Mouse (Mus musculus) liver, embryonic 13.5 days (tissue): Measurements from ENCODE around the gene Acot13. TPM values are rescaled to one million over a fixed set of nuclear protein-coding genes. Genes with fewer than 3 reads are reported as not detected.

Experiments
- ATAC-seq: fragments of 200-750 bp; cut with Nextera tagmentation; 2 replicates; pipeline ENCODE4 v1.8.0; 2017; ENCODE audit warnings: low read depth, mild to moderate bottlenecking, moderate number of reproducible peaks, moderate library complexity
- DNase-seq: peaks from one replicate; pipeline ENCODE4 v3.0.0; 2022
- H3K27ac ChIP-seq: fragments of 300-500 bp; sonication (generic); 2 replicates; pipeline ENCODE4 v1.5.1; 2015; ENCODE audit warnings: moderate library complexity, mild to moderate bottlenecking, inconsistent platforms
- H3K27me3 ChIP-seq: fragments of 300-500 bp; sonication (generic); 2 replicates; pipeline ENCODE4 v1.6.1; 2015; ENCODE audit warnings: mild to moderate bottlenecking, inconsistent platforms
- H3K36me3 ChIP-seq: fragments of 300-500 bp; sonication (generic); 2 replicates; pipeline ENCODE4 v1.6.1; 2015; ENCODE audit warnings: mild to moderate bottlenecking, inconsistent platforms
- H3K4me1 ChIP-seq: fragments of 300-500 bp; sonication (generic); replicated peaks from 2 replicates; pipeline ENCODE4 v1.6.1; 2015; ENCODE audit warnings: inconsistent platforms
- H3K4me2 ChIP-seq: fragments of 300-500 bp; sonication (generic); 2 replicates; pipeline ENCODE4 v1.6.1; 2015; ENCODE audit warnings: inconsistent platforms, mild to moderate bottlenecking, moderate library complexity
- H3K4me3 ChIP-seq: fragments of 300-500 bp; sonication (generic); replicated peaks from 2 replicates; pipeline ENCODE4 v1.5.1; 2015; ENCODE audit warnings: mild to moderate bottlenecking, inconsistent platforms
- H3K9ac ChIP-seq: fragments of 300-500 bp; sonication (generic); 2 replicates; pipeline ENCODE4 v1.6.1; 2015; ENCODE audit warnings: mild to moderate bottlenecking, inconsistent platforms
- H3K9me3 ChIP-seq: fragments of 300-500 bp; sonication (generic); replicated peaks from 2 replicates; pipeline ENCODE4 v1.6.1; 2016; ENCODE audit warnings: inconsistent platforms
- WGBS: fragments of 180-500 bp; shearing (Covaris S2); methylation state at CpG from one replicate; pipeline ENCODE4 v1.1.7; 2015; ENCODE audit not compliant: insufficient replicate concordance; 5-methylcytosine and 5-hydroxymethylcytosine counted together
- polyA plus RNA-seq: library from polyadenylated mRNA; unstranded; fragments of >200 nt; fragmentation: Nextera tagmentation; extraction: Ambion mirVana; gene quantifications from 2 replicates; pipeline ENCODE4 v1.2.1, GENCODE M21; 2015

Acot13 gene
- polyA plus RNA-seq = 66.4 and 68.0 TPM in 2 replicates

DNA sequence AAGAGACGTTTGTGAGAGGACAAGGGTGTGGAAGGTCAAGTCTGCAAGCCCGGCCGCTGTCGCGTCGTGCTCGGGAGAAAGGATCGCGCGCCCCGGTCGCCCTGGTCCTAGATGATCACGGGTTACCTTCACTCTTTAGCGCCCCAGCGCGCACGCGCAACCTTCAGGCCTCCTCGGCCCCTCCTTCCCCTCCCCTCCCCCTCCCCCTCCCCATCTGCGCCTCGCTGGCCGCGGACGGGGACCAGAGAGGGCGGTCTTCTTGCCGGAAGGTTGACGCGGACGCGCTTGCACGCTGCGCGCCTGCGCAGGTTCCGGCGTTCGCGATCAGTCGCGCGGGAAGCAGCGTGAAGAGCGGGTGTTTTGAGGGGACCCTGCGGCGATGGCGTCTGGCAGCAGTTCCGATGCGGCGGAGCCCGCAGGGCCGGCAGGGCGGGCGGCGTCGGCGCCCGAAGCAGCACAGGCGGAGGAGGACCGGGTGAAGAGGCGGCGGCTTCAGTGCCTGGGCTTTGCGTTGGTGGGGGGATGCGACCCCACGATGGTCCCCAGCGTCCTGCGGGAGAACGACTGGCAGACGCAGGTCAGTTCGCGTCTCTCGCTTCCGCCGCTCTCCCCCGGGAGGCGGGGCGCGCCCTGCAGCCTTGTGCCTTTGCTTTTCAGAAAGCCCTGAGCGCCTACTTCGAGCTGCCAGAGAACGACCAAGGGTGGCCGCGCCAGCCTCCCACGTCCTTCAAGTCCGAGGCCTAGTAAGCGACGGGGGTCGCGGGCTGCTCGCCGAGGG lies at the start of gene Acot13, which contains the start of gene Tdp2:
Gene Acot13 (minus strand): TSS at position 188 of the 778 bp plus-strand sequence.
Gene Tdp2 (plus strand): TSS at position 327 of the 778 bp plus-strand sequence.
- ATAC-seq (peak; percentile 94), DNase-seq (peak; percentile 94)
- no peaks in the 10 kb centered on the region for H3K9me3 ChIP-seq
- under 1% methylated on average over 90 of the region's 90 CpGs for WGBS
- peaks cover 44% of the 10 kb centered on the region for H3K4me1 ChIP-seq
- peak within 1 kb of the TSS; percentile 97 for H3K9ac ChIP-seq
- peak within 1 kb of the TSS; percentile 96 for H3K27ac ChIP-seq
- no peaks in the 10 kb centered on the region for H3K27me3 ChIP-seq
- peak within 1 kb of the TSS; percentile 82 for H3K4me2 ChIP-seq
- peak within 1 kb of the TSS; percentile 97 for H3K4me3 ChIP-seq
- peaks cover 11% of the 10 kb centered on the region for H3K36me3 ChIP-seq

- ATAC-seq (no peak), DNase-seq (no peak)
- Histone ChIP-seq H3K4me1 (no peaks in the 10 kb centered on the region), H3K36me3 (no peaks in the 10 kb centered on the region), H3K4me3 (no peak overlapping the region), H3K27ac (no peak overlapping the region), H3K9me3 (no peaks in the 10 kb centered on the region; the same call in 1 of the 2 replicates), H3K9ac (no peak overlapping the region), H3K4me2 (no peak overlapping the region), H3K27me3 (no peaks in the 10 kb centered on the region)
- 67% methylated on average over 5 of the region's 5 CpGs for WGBS
Observed at GRCm38 (mm10) chr13:24880704-24881103, 49.4 kb upstream of the Acot13 start.

- no peaks in the 10 kb centered on the region; the same call in 1 of the 2 replicates for H3K9me3 ChIP-seq
- H3K9ac ChIP-seq = no peak overlapping the region
- DNase-seq (no peak), ATAC-seq (no peak)
- no peaks in the 10 kb centered on the region for H3K27me3 ChIP-seq
- WGBS = 54% methylated on average over 6 of the region's 6 CpGs
- no peak overlapping the region for H3K27ac ChIP-seq
- no peaks in the 10 kb centered on the region for H3K36me3 ChIP-seq
- H3K4me3 ChIP-seq = no peak overlapping the region
- no peak overlapping the region for H3K4me2 ChIP-seq
- H3K4me1 ChIP-seq = no peaks in the 10 kb centered on the region
Observed at GRCm38 (mm10) chr13:24880208-24880607, 48.9 kb upstream of the Acot13 start.

GRCm38 (mm10) chr13:24879359-24880040 lies 48.2 kb upstream of the Acot13 start:
- Histone ChIP-seq H3K9ac (no peak overlapping the region), H3K4me3 (no peak overlapping the region), H3K4me2 (no peak overlapping the region), H3K27ac (no peak overlapping the region), H3K9me3 (no peaks in the 10 kb centered on the region; the same call in 1 of the 2 replicates), H3K4me1 (no peaks in the 10 kb centered on the region), H3K27me3 (no peaks in the 10 kb centered on the region), H3K36me3 (no peaks in the 10 kb centered on the region)
- peak; percentile 50; the same call in 1 of the 2 replicates for ATAC-seq
- 68% methylated on average over 15 of the region's 15 CpGs for WGBS
- no peak for DNase-seq

DNA sequence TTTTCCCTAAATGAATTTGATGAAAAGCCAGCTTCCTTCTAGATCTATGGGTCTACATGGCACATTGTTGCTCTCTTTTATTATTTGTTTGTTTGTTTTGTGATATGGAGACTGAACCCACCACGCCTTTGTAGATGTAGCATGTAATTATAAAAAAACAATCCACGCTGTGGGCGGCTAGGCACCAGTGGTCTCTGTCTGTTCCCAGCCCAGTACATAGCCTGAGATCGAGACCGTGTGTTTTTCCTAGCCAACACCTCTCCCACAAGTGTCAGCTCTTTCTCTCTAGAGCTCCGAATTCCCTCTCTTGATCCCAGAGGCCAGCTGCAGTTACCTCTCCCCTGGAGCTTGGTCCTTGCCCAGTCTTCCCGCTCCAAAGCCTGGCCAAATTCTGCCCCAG lies 36.9 kb upstream of the Acot13 start:
- no peak overlapping the region for H3K4me2 ChIP-seq
- ATAC-seq (no peak), DNase-seq (no peak)
- H3K4me3 ChIP-seq = no peak overlapping the region
- H3K9me3 ChIP-seq = no peaks in the 10 kb centered on the region
- no peak overlapping the region for H3K9ac ChIP-seq
- H3K27me3 ChIP-seq = no peaks in the 10 kb centered on the region
- H3K4me1 ChIP-seq = peaks cover 10% of the 10 kb centered on the region; the same call in 1 of the 2 replicates
- H3K36me3 ChIP-seq = no peaks in the 10 kb centered on the region
- no peak overlapping the region for H3K27ac ChIP-seq
- WGBS = 72% methylated on average over 7 of the region's 7 CpGs

GRCm38 (mm10) chr13:24867789-24868188 lies 36.4 kb upstream of the Acot13 start:
- Histone ChIP-seq H3K27ac (no peak overlapping the region), H3K4me1 (peaks cover 10% of the 10 kb centered on the region; the same call in 1 of the 2 replicates), H3K27me3 (no peaks in the 10 kb centered on the region), H3K4me3 (no peak overlapping the region), H3K9ac (no peak overlapping the region), H3K4me2 (no peak overlapping the region), H3K9me3 (no peaks in the 10 kb centered on the region), H3K36me3 (no peaks in the 10 kb centered on the region)
- ATAC-seq = no peak
- DNase-seq = no peak
- 70% methylated on average over 10 of the region's 10 CpGs for WGBS

DNA sequence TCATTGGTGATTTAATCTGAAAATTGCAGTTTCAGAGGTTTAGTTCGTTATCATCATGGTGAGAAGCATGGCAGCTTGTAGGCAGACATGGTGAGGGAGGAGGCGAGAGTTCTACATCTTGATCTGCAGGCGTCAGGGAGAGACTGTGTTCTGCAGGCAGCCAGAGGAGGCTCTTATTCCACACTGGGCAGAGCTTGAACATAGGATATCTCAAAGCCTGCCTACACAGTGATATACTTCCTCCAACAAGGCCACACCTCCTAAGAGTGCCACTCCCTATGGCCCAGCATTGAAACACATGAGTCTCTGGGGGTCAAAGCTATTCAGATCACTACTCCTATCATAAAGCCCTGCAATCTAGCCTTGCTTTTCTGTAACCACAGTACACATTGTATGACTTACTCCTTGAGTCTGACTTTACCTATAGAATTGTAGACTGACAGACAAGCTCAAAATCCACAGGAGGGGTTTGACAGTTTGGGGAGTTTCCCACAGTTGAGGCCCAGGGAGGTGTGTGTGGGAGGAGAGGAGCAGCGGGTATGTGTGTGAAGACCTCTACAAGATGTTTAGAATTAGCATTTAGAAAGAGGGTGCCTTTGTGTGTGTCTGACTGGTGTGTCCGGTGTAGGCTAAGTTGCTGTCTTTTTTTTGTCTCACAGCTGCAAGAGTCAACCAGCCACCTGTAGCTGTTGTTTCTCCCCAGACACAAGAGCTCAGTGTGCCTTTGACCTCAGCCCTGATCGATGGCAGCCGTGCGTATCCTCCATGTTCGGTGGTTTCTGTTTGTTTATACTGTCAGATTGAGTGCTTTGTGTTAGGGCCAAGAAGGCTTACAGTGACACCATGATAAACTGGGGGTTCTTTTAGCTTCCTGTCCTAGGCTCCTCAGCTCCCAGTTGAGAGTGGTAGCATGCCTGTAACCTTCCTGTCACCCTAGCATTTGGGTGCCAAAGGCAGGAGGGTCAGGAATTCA lies 35.4 kb upstream of the Acot13 start:
- no peaks in the 10 kb centered on the region for H3K27me3 ChIP-seq
- no peak overlapping the region for H3K4me2 ChIP-seq
- ATAC-seq (peak; percentile 43; the same call in 1 of the 2 replicates), DNase-seq (no peak)
- H3K9me3 ChIP-seq = no peaks in the 10 kb centered on the region
- no peak overlapping the region for H3K9ac ChIP-seq
- no peaks in the 10 kb centered on the region for H3K36me3 ChIP-seq
- no peak overlapping the region for H3K4me3 ChIP-seq
- H3K27ac ChIP-seq = no peak overlapping the region
- 56% methylated on average over 9 of the region's 9 CpGs for WGBS
- H3K4me1 ChIP-seq = peaks cover 10% of the 10 kb centered on the region; the same call in 1 of the 2 replicates

GRCm38 (mm10) chr13:24862520-24862919 lies 31.2 kb upstream of the Acot13 start:
- H3K4me3 ChIP-seq = no peak overlapping the region
- no peak overlapping the region for H3K9ac ChIP-seq
- H3K27ac ChIP-seq = no peak overlapping the region
- H3K27me3 ChIP-seq = no peaks in the 10 kb centered on the region
- no peak overlapping the region for H3K4me2 ChIP-seq
- ATAC-seq (no peak), DNase-seq (peak; percentile 35)
- peaks cover 10% of the 10 kb centered on the region; the same call in 1 of the 2 replicates for H3K4me1 ChIP-seq
- WGBS = 46% methylated on average over 7 of the region's 7 CpGs
- H3K36me3 ChIP-seq = no peaks in the 10 kb centered on the region
- H3K9me3 ChIP-seq = no peaks in the 10 kb centered on the region

GRCm38 (mm10) chr13:24862021-24862420 lies 30.7 kb upstream of the Acot13 start:
- 69% methylated on average over 7 of the region's 7 CpGs for WGBS

GRCm38 (mm10) chr13:24861084-24861483 lies 29.7 kb upstream of the Acot13 start:
- H3K36me3 ChIP-seq = no peaks in the 10 kb centered on the region
- peaks cover 4% of the 10 kb centered on the region; the same call in 1 of the 2 replicates for H3K4me1 ChIP-seq
- H3K4me2 ChIP-seq = no peak overlapping the region
- H3K27ac ChIP-seq = no peak overlapping the region
- H3K9me3 ChIP-seq = no peaks in the 10 kb centered on the region
- H3K4me3 ChIP-seq = no peak overlapping the region
- ATAC-seq = no peak
- no peaks in the 10 kb centered on the region for H3K27me3 ChIP-seq
- no peak for DNase-seq
- no peak overlapping the region for H3K9ac ChIP-seq
- 59% methylated on average over 12 of the region's 12 CpGs for WGBS

More at GRCm38 (mm10) chr13:24862021-24862420, 30.7 kb upstream of the Acot13 start:
- H3K9ac ChIP-seq = no peak overlapping the region
- H3K27ac ChIP-seq = no peak overlapping the region
- peaks cover 10% of the 10 kb centered on the region; the same call in 1 of the 2 replicates for H3K4me1 ChIP-seq
- H3K9me3 ChIP-seq = no peaks in the 10 kb centered on the region
- no peak for ATAC-seq
- no peaks in the 10 kb centered on the region for H3K36me3 ChIP-seq
- H3K4me2 ChIP-seq = no peak overlapping the region
- no peak overlapping the region for H3K4me3 ChIP-seq
- no peaks in the 10 kb centered on the region for H3K27me3 ChIP-seq
- no peak for DNase-seq
